ENCODE assay signal across 16 mouse cellular contexts in the genomic region with DNA sequence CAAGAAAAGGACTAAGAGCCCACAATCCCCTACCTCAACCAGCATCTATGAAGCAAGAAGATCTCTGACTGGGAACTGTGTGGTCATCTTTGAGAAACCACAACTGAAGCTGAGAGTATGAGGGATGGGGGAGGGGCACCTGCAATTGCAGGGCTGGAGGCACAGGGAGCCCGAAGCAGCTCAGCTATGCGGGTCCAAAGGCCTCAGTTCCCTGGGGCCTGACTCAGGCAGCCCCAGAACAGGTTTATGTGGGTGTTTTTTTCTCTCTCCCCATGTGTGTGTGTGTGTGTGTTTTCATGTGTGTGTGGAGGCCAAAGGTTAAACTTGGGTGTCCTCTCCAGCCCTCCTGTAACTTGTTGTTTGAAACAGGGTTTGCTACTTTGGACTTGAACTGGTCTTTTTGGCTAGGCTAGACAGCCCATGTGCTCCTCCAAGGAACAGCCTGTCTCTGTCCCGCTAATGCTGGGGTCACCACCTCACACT. TPM values are rescaled to one million over a fixed set of nuclear protein-coding genes. Genes with fewer than 3 reads are reported as not detected.
DNase-seq lines count a peak whose midpoint lies in the region; ATAC-seq lines count a peak whose summit lies in the region.
"Had no signal": no experiment of that assay in that cellular context is flagged by ENCODE, and none has a peak within 500 bp of the region (broad histone marks: within the 10 kb centered on the region; RNA-seq: fewer than 3 reads in every experiment).

No protein-coding gene starts in this region.

- H3K4me3 ChIP-seq in liver, embryonic 13.5 days (replicated peaks): no peak overlapping the region
- no peak overlapping the region for H3K4me3 ChIP-seq in midbrain, embryonic 14.5 days (replicated peaks; ENCODE audit: low read depth, low read length)
- H3K4me3 ChIP-seq: embryonic facial prominence, embryonic 13.5 days; heart, adult 2 months; limb, embryonic 15.5 days; neural tube, embryonic 13.5 days had no signal

- H3K27me3 ChIP-seq in liver, embryonic 13.5 days: 0 out of 2 replicates have a peak, but pooled peaks cover 6% of the 10 kb centered on the region
- H3K27me3 ChIP-seq in midbrain, embryonic 14.5 days (ENCODE audit: control insufficient read depth, insufficient read depth, low read length): no peaks in the 10 kb centered on the region
- H3K27me3 ChIP-seq: neural tube, embryonic 13.5 days had no signal

- no peaks in the 10 kb centered on the region for H3K36me3 ChIP-seq in liver, embryonic 13.5 days
- H3K36me3 ChIP-seq in midbrain, embryonic 14.5 days (ENCODE audit: control insufficient read depth, insufficient read depth, low read length): no peaks in the 10 kb centered on the region
- H3K36me3 ChIP-seq: embryonic facial prominence, embryonic 13.5 days; hindbrain, embryonic 10.5 days; limb, embryonic 15.5 days; midbrain, embryonic 10.5 days; neural tube, embryonic 13.5 days had no signal

- no peak overlapping the region for H3K27ac ChIP-seq in liver, embryonic 13.5 days
- H3K27ac ChIP-seq in midbrain, embryonic 14.5 days (replicated peaks; ENCODE audit: low read depth, low read length): no peak overlapping the region
- H3K27ac ChIP-seq: embryonic facial prominence, embryonic 13.5 days; heart, adult 2 months; hindbrain, embryonic 10.5 days; limb, embryonic 15.5 days; midbrain, embryonic 10.5 days; neural tube, embryonic 13.5 days had no signal

- ATAC-seq in liver, embryonic 13.5 days (ENCODE audit: low read depth): peak; percentile 69
- no peak for ATAC-seq in midbrain, embryonic 14.5 days (ENCODE audit: low FRiP score, low TSS enrichment)

- peak; percentile 22 for DNase-seq in thymus, postnatal 0 days (ENCODE audit: low spot score)
- no peak for DNase-seq in thymus, postnatal 10 days (ENCODE audit: low spot score in 2 of 2)
- peak; percentile 78 for DNase-seq in kidney, adult 9 months
- DNase-seq in liver, embryonic 13.5 days: peak; percentile 3
- DNase-seq in yolk sac, embryonic 10.5 days (ENCODE audit: low spot score): peak; percentile 41
- DNase-seq in lung, postnatal 14 days: no peak
- no peak for DNase-seq in cerebellum, adult 9-11 months
- no peak for DNase-seq in midbrain, embryonic 14.5 days
- DNase-seq: cerebellum, adult 2 months; heart, adult 2 months; right cerebral cortex, postnatal 25 days had no signal

- H3K9me3 ChIP-seq in liver, embryonic 13.5 days (replicated peaks): no peaks in the 10 kb centered on the region
- H3K9me3 ChIP-seq in midbrain, embryonic 14.5 days (ENCODE audit: control insufficient read depth, low read length): no peaks in the 10 kb centered on the region
- H3K9me3 ChIP-seq: embryonic facial prominence, embryonic 13.5 days; hindbrain, embryonic 10.5 days; limb, embryonic 15.5 days; midbrain, embryonic 10.5 days; neural tube, embryonic 13.5 days had no signal

- no peak overlapping the region for H3K4me2 ChIP-seq in liver, embryonic 13.5 days
- H3K4me2 ChIP-seq in midbrain, embryonic 14.5 days (ENCODE audit: low read length): no peak overlapping the region

- H3K9ac ChIP-seq in liver, embryonic 13.5 days: no peak overlapping the region
- no peak overlapping the region for H3K9ac ChIP-seq in midbrain, embryonic 14.5 days (replicated peaks; ENCODE audit: low read length)
- H3K9ac ChIP-seq: limb, embryonic 15.5 days; neural tube, embryonic 13.5 days had no signal

- peaks cover 16% of the 10 kb centered on the region for H3K4me1 ChIP-seq in liver, embryonic 13.5 days (replicated peaks)
- no peaks in the 10 kb centered on the region for H3K4me1 ChIP-seq in midbrain, embryonic 14.5 days (ENCODE audit: control insufficient read depth, insufficient read depth, low read length)
- H3K4me1 ChIP-seq: embryonic facial prominence, embryonic 13.5 days had no signal

- WGBS in liver, embryonic 13.5 days (ENCODE audit: insufficient replicate concordance): 5% methylated on average over 3 of the region's 3 CpGs
- WGBS in midbrain, embryonic 14.5 days: 26% methylated on average over 3 of the region's 3 CpGs

RNA-seq across cellular contexts. Expression of a gene that starts 6.2 kb away (rescaled TPM):
- polyA plus RNA-seq in thymus, postnatal 0 days (2015; fragmentation: Nextera tagmentation; extraction: Ambion mirVana): 36.9 and 44.3 TPM in 2 replicates
- 7.8 and 9.8 TPM in 2 replicates for polyA plus RNA-seq in liver, embryonic 13.5 days (2015; fragmentation: Nextera tagmentation; extraction: Ambion mirVana)
- 246 and 254 TPM in 2 replicates for polyA plus RNA-seq in midbrain, embryonic 14.5 days (2014; fragmentation: Nextera tagmentation; extraction: Ambion mirVana)

RNA-seq across cellular contexts. Expression of a gene that starts 53.1 kb away (rescaled TPM):
- polyA plus RNA-seq in thymus, postnatal 0 days (2015; fragmentation: Nextera tagmentation; extraction: Ambion mirVana): 110 and 116 TPM in 2 replicates
- 54.8 and 65.0 TPM in 2 replicates for polyA plus RNA-seq in liver, embryonic 13.5 days (2015; fragmentation: Nextera tagmentation; extraction: Ambion mirVana)
- 38.5 and 50.1 TPM in 2 replicates for polyA plus RNA-seq in midbrain, embryonic 14.5 days (2014; fragmentation: Nextera tagmentation; extraction: Ambion mirVana)

RNA-seq across cellular contexts. Expression of a gene that starts 53.5 kb away (rescaled TPM):
- 143 and 149 TPM in 2 replicates for polyA plus RNA-seq in thymus, postnatal 0 days (2015; fragmentation: Nextera tagmentation; extraction: Ambion mirVana)
- 101 and 103 TPM in 2 replicates for polyA plus RNA-seq in liver, embryonic 13.5 days (2015; fragmentation: Nextera tagmentation; extraction: Ambion mirVana)
- polyA plus RNA-seq in midbrain, embryonic 14.5 days (2014; fragmentation: Nextera tagmentation; extraction: Ambion mirVana): 281 and 329 TPM in 2 replicates

RNA-seq across cellular contexts. Expression of a gene that starts 56.3 kb away (rescaled TPM):
- polyA plus RNA-seq in thymus, postnatal 0 days (2015; fragmentation: Nextera tagmentation; extraction: Ambion mirVana): 9.9 and 10.7 TPM in 2 replicates
- 8.3 and 11.2 TPM in 2 replicates for polyA plus RNA-seq in liver, embryonic 13.5 days (2015; fragmentation: Nextera tagmentation; extraction: Ambion mirVana)
- polyA plus RNA-seq in midbrain, embryonic 14.5 days (2014; fragmentation: Nextera tagmentation; extraction: Ambion mirVana): 21.1 and 22.0 TPM in 2 replicates

Comparison
In these comparisons a context has a peak if more than half of its experiments do, and no peak if none do; other contexts are left out.
1. DNase-seq: peak in thymus, postnatal 0 days (single experiment), kidney, adult 9 months (single experiment), liver, embryonic 13.5 days (single experiment) and yolk sac, embryonic 10.5 days (single experiment); none in thymus, postnatal 10 days (0 of 2), lung, postnatal 14 days (single experiment), cerebellum, adult 9-11 months (single experiment) and midbrain, embryonic 14.5 days (single experiment).